Mouse (Mus musculus) gastrocnemius, adult 2 months (tissue): ENCODE measurements at regions not wholly inside any gene's neighbourhood (a gene's known extent, or its start where the extent isn't known, plus 50 kb on each side); places are given as distances from the start of the nearest gene placed in this dataset.

ENCODE experiments used
- DNase-seq: peaks from one replicate; pipeline ENCODE4 v3.0.0; 2022
- H3K27ac ChIP-seq: fragments of 200-600 bp; 2 replicates; pipeline ENCODE4 v1.8.1; 2022; ENCODE audit warnings: mild to moderate bottlenecking
- H3K4me3 ChIP-seq: fragments of 200-600 bp; 2 replicates; pipeline ENCODE4 v1.8.1; 2022; ENCODE audit warnings: mild to moderate bottlenecking, moderate library complexity
- CTCF ChIP-seq: fragments of 200-600 bp; IDR thresholded peaks from 2 replicates; pipeline ENCODE4 v1.8.1; 2022; ENCODE audit warnings: antibody characterized with exemption, mild to moderate bottlenecking, moderate library complexity
- intact Hi-C: fragments of 180-260 bp; cut with DNase I; formaldehyde crosslinking; loops from one replicate; pipeline ENCODE4 v1.15.1; 2025

DNA sequence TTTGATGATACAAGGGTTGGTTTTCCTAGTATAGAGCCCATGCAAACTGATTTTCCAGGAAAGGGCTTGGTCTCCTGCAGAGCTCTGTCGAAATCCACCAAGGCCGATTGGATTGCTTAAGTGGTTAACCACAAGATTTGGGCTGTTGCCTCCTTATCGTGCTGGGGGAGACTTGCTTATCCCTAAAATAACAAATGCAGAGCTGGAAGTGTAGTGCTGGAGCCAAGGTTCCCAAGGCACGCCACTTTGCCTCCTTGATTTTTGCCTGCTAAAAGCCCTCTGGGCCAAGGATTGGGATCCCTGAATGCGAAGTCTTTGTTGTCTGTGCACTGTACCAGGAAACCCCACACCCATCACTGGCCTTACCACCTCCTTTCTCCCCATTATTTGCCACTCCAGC is 52.8 kb upstream of the Tmem178 start:
- intact Hi-C loops, result no loop called here

DNA sequence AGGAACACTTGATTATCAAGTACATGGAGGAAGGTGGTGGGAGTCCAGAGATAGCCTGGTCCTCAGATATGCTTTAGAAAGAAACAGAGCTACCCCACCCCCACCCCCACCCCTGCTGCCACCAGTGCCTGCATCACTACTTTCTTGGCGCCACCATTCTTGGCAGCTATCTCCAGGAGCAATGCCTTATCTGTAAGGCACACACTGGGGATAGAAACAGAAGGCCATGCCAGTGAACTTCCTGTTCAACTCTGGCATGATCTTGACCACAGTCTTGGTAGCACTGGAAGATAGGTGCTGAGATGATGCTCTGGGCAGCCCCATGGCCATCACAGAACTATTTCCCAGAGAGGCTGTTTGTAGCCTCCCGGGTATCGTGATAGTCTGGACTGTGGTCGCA is 55.3 kb upstream of the Tmem178 start:
- intact Hi-C loops, result no loop called here
- no peak for TF ChIP-seq CTCF
- H3K4me3 ChIP-seq, result no peak overlapping the region
- no peak for DNase-seq
- H3K27ac ChIP-seq, result no peak overlapping the region

More for the DNA sequence above, 52.8 kb upstream of the Tmem178 start:
- Histone ChIP-seq H3K4me3 (no peak overlapping the region), H3K27ac (no peak overlapping the region)
- TF ChIP-seq CTCF, result no peak
- DNase-seq, result no peak

DNA sequence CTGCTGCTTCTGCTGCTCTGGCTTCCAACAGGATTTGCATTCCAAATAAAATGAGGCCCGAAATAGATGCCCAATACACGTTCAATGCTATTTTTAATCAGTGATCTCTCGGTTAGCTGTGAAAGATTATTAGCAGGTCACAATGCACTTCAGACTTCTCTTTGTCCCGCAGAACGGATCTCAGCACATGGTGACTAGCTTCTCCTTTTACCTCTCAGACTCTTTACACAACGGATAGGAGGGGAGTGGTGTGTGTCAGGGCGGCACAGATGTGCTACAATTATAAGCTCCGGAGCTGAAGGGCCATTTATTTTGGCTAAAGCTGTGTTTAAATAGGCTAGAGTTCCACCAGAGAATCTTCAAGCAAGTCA is 56.7 kb upstream of the Tmem178 start:
- H3K27ac ChIP-seq, result peak overlapping the region; percentile 20; the same call in 1 of the 2 replicates
- no peak for TF ChIP-seq CTCF
- no peak for DNase-seq
- intact Hi-C loops, result no loop called here
- H3K4me3 ChIP-seq, result peak overlapping the region; percentile 42

DNA sequence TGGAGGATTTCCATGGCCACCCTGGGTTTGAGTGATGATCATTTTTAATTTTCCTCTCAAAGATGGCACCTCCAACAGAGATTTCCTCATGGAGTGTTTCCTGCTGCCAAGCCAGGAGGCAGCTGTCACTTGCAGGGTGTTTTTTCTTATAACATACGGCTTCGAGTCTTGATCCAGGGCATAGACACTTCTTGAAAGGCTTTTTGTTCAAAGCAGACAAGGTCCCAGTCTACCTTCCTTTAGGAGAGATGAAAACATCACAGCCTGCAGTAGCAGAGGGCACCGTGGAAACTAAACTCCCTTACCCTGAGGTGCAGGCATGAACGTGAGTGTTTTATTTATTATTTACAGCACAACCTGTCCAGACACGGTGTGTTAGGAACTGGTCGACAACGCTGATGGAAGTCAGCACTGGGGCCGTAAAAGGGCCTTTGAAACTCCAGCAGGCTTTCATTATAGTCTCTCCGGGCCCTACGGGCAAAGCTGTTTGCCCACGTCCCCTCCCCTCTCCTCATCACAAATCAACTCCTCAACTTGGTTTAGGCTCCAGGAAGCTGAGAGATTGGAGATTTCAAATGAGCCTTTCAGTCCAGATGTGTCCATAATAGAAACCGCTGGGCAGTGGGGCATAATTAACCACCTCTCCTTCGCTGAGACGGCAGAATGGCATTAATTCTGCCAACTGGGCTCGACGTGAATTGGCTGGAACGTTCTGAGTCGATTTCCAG is 57.2 kb upstream of the Tmem178 start:
- Histone ChIP-seq H3K27ac (peak overlapping the region; percentile 20), H3K4me3 (peak overlapping the region; percentile 42)
- no peak for TF ChIP-seq CTCF
- intact Hi-C loops, result no loop called here
- DNase-seq, result peak; percentile 23

DNA sequence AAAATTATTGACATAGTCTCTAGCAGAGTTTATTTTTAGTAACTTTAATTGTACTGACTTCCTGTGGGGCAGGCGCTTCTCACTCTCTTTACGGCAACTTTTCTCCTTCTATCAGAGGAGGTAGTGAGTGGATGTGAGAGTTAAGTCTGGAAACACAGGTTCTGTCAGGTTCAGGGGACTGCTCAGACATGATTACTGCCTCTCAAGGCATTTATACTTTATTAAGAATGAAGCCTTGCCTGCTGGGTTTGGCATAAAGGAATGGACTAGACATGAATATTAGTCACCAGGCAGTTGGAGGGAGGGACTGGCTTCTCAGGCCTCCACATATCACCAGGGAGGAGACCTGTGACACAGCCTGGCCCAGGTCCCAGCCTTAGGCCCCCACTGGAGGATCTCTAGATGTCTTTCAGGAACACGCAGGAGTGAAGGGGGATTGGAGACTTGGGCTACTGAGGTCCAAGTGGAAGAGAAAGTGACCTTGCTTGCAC is 58.2 kb upstream of the Tmem178 start:
- no peak for DNase-seq
- Histone ChIP-seq H3K27ac (no peak overlapping the region), H3K4me3 (no peak overlapping the region)
- no peak for TF ChIP-seq CTCF
- intact Hi-C loops, result no loop called here

DNA sequence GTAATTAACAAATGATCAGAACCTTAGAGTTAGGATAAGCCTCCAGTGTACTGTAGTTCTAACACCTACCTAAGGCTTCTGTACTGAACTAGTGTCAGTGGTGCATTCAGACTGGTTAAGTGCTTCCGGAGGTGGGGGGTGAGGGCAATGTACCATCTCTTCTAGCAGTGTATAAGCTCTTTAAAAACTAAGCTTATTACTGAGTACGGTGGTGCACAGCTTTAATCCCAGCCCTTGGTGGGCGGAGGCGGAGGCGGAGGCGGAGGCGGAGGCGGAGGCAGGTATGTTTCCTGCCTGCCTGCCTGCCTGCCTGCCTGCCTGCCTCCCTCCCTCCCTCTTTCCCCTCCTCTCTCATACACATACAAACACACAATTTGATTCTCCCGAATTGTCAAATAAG is 58.7 kb upstream of the Tmem178 start:
- TF ChIP-seq CTCF, result no peak
- H3K27ac ChIP-seq, result no peak overlapping the region
- intact Hi-C loops, result no loop called here
- DNase-seq, result no peak
- H3K4me3 ChIP-seq, result no peak overlapping the region

DNA sequence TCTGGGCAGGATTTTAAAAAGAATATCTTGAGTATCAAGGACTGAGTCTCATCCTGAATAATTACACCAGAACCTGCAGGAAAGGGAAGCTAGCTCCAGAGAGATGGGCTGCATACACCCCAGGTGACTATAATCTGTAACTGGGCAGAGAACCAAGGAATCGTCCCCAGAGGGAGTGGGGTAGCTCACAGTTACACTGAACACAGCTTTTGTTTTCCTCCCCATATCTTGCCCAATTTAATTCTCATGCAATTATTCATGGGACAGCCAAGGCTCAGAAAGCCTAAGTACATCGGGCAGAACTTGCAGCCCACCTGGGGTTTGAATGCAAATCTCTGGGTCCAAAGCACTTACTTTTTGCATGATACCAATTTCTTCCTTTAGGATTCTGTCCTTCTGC is 59.5 kb upstream of the Tmem178 start:
- Histone ChIP-seq H3K4me3 (no peak overlapping the region), H3K27ac (no peak overlapping the region)
- TF ChIP-seq CTCF, result no peak
- DNase-seq, result no peak
- intact Hi-C loops, result no loop called here

DNA sequence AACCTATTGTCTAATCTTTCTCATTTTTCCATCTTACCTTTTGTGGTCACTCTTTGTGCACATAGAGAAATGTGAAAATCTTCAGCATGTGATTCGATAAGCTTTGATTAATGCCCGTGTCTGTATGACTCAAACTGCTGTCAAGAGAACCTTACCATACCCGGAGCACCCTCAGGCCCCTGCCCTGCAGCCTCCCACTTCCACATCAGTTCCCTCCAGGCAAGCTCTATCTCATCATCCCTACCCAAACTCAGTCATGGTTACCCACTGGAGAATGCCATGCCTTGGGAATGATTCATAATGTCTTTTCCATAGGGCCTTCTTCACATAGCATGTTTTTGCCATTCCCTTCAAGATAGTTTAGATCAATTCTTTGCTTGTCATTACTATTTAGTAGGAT is 62.0 kb upstream of the Tmem178 start:
- DNase-seq, result no peak
- Histone ChIP-seq H3K4me3 (no peak overlapping the region), H3K27ac (no peak overlapping the region)
- intact Hi-C loops, result no loop called here
- no peak for TF ChIP-seq CTCF

DNA sequence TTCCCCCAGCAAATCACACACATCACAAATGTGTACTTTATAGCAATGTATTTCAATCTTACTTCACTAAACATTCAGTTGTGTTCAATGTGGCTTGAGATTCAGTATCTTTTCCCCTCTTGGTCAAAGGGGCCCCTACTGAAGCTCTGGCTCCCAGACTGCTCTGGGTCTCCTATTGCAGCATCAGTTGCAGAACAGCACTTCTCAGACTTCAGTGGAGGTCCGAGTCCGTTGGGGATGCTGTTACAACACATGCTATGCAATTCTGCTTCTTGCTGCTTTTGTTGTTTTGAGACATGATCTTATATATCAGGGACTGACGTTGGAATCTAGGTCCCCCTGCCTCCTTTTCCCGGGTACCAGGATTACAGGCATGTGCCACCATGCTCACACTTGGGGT is 64.1 kb upstream of the Tmem178 start:
- H3K27ac ChIP-seq, result no peak overlapping the region
- intact Hi-C loops, result no loop called here
- no peak for DNase-seq
- no peak for TF ChIP-seq CTCF
- H3K4me3 ChIP-seq, result no peak overlapping the region

DNA sequence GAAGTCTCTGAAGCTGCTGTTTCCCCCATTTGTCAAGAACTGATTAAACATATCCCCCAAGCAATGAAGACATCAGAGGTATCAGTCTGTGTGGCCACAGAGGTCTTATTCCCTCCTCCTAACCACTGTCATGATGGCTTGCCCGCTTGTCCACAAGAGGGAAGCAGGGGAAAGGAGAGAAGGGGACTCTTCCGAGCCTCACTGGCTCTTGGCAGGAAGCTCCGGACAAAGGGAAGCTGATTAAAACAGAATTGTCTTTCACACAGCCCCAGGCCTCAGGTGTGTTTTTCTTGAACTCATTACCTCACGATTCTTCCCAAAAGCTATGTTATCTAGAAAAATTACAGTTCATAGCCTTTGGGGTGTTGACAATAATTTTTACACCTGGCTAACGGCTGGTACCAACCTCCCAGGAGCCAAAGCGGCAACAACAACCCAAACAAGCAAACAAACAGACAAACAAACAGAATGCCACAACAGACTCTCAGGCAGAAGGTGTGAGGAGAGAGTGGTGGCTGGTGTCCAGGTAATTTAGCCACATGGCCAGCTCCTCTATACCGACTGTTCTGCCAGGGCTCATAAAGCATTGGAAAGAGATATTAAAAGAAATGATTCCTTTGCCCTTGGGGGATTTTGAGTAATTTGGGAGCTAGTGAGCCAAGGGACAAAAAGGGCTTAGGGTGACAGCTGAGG is 68.9 kb upstream of the Tmem178 start:
- intact Hi-C loops, result loop anchor here (1.0 kb wide), 1 partner anchor 107 kb away; no protein-coding TSS in a partner anchor
- peak; percentile 65 for TF ChIP-seq CTCF
- peak; percentile 36 for DNase-seq
- no peak overlapping the region for H3K27ac ChIP-seq
- no peak overlapping the region for H3K4me3 ChIP-seq

DNA sequence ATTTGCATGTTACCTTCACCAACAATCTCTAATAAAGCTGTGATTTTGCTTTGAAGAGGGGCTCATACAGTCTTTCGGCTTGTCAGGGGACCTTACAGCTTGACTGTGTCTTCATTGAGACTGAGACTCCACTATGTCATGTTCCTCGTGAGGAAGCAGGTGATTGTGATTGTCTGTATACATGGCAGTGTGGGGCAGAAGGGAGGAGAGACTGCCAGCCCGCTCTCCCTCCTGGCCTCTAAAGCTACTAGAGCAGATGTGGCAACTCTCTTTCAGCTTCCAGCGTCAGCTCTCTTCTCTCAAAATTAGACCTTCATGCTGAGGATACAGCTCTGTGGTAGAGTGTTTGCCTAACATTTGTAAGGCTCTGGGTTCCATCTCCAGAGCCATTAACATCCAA is 73.5 kb upstream of the Tmem178 start:
- Histone ChIP-seq H3K4me3 (no peak overlapping the region), H3K27ac (no peak overlapping the region)
- intact Hi-C loops, result no loop called here
- TF ChIP-seq CTCF, result no peak
- DNase-seq, result no peak

DNA sequence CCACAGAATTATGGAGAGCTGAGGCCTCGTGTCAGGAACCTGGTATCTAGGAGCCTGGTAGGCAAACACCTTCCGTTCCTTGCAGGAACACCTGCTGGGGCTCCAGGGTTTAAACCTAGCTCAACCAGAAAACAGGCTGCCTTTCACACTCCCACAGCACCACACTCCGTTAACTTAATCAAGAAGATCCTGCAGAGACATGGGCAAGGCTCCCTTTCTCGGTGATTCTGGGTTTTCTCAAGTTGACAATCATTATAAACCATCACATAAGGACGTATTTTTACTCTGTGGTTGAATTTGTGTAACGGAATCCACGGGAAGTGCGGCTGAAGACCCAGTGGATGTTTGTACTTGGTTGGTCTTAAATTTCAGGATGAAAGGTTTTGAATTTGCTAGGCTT is 82.1 kb upstream of the Tmem178 start:
- Histone ChIP-seq H3K4me3 (no peak overlapping the region), H3K27ac (no peak overlapping the region)
- no peak for DNase-seq
- intact Hi-C loops, result no loop called here
- no peak for TF ChIP-seq CTCF

DNA sequence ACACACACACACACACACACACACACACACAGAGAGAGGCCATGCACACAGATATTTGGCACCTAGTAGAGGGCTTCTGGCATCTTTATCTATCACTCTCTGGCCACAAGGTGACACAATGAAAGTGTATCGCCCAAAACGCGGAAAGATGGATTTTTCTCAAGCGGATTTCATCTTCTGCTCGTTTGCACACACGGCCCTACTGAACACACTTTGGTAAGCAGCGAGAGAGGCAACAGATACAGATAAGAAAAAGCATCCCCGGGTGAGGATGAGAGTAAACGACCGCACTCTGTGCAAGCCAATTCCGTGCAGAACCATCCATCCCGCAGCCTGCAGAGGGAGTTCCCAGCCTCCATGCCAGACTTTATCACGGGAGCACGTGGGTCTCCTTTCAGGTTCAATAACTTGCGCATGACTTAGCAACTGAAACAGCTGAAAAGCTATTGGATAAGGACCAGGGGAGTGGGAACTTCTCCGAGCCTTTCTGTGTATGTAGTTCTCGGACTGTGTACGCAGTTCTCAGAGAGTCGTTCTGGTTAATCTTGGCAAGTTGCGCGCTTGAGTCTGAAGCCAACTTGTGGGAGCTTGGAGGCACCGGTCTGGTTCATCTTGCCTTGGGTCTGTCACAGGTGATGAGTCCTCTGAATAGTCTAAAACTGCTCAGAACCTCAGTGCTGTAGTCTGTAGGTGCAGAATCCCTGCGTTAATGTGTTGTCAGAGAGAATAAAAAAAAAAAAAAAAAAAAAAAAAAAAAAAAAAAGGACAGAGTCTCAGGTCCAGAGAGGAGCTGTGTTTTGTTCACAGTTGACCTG is 97.2 kb upstream of the Tmem178 start:
- TF ChIP-seq CTCF, result no peak
- intact Hi-C loops, result no loop called here
- Histone ChIP-seq H3K4me3 (no peak overlapping the region), H3K27ac (no peak overlapping the region)
- no peak for DNase-seq
